Mouse (Mus musculus) lung, adult 2 months (tissue): ENCODE results near the gene Cops2.

Experiments used
- CTCF ChIP-seq: fragments of 200-500 bp; IDR thresholded peaks from 2 replicates; pipeline ENCODE4 v1.5.1; 2011; ENCODE audit warnings: mild to moderate bottlenecking, low read length, control low read depth; ENCODE audit not compliant: insufficient read depth
- POLR2A ChIP-seq: fragments of 200-500 bp; IDR thresholded peaks from 2 replicates; pipeline ENCODE4 v1.6.1; 2011; ENCODE audit warnings: low read depth, mild to moderate bottlenecking, control low read depth, low read length, borderline replicate concordance; ENCODE audit errors: extremely low read depth

- TF ChIP-seq CTCF (no peak), POLR2A (no peak)
Measured at GRCm38 (mm10) chr2:125851237-125851636, 7.7 kb downstream of the Cops2 start.
